Mouse (Mus musculus) forebrain, embryonic 10.5 days (tissue): Measurements from ENCODE around the gene Zfp697. TPM values are rescaled to one million over a fixed set of nuclear protein-coding genes. Genes with fewer than 3 reads are reported as not detected.
"Not testable (repeated sequence)": the region's sequence is repeated elsewhere in the genome, so short reads cannot be mapped to it uniquely, and the experiment has no call there.

Experiments
- DNase-seq: peaks from one replicate; pipeline ENCODE4 v3.0.0-alpha.2; 2017; ENCODE audit warnings: low spot score; ENCODE audit errors: extremely low spot score
- H3K27ac ChIP-seq: fragments of 300-500 bp; sonication (generic); 2 replicates; pipeline ENCODE4 v1.5.1; 2016; ENCODE audit warnings: mild to moderate bottlenecking
- H3K27me3 ChIP-seq: fragments of 300-500 bp; sonication (generic); 2 replicates; pipeline ENCODE4 v1.6.1; 2016; ENCODE audit warnings: mild to moderate bottlenecking; ENCODE audit not compliant: poor library complexity, severe bottlenecking
- H3K36me3 ChIP-seq: fragments of 300-500 bp; sonication (generic); replicated peaks from 2 replicates; pipeline ENCODE4 v1.6.1; 2016; ENCODE audit warnings: mild to moderate bottlenecking, moderate library complexity
- H3K4me1 ChIP-seq: fragments of 300-500 bp; sonication (generic); 2 replicates; pipeline ENCODE4 v1.6.1; 2016
- H3K4me3 ChIP-seq: fragments of 300-500 bp; sonication (generic); 2 replicates; pipeline ENCODE4 v1.5.1; 2016; ENCODE audit warnings: mild to moderate bottlenecking, moderate library complexity
- H3K9me3 ChIP-seq: fragments of 300-500 bp; sonication (generic); 2 replicates; pipeline ENCODE4 v1.6.1; 2016; ENCODE audit warnings: mild to moderate bottlenecking, moderate library complexity
- WGBS: fragments of 180-500 bp; shearing (Covaris S2); methylation state at CpG from one replicate; pipeline ENCODE4 v1.1.7; 2016; 5-methylcytosine and 5-hydroxymethylcytosine counted together
- polyA plus RNA-seq: library from polyadenylated mRNA; unstranded; fragments of >200 nt; fragmentation: Nextera tagmentation; extraction: Ambion mirVana; gene quantifications from 2 replicates; pipeline ENCODE4 v1.2.1, GENCODE M21; 2016

Zfp697 gene
- polyA plus RNA-seq, 1 experiment from 2014 or later: 7.1 TPM

GRCm38 (mm10) chr3:98724376-98724775, 342.1 kb downstream of the Zfp697 start, which contains the start of gene Hsd3b2:
Gene Hsd3b2, minus strand, starts transcription at chr3:98724543.
- H3K36me3 ChIP-seq: no peaks in the 10 kb centered on the region
- no peak within 1 kb of the TSS for H3K27ac ChIP-seq
- no peaks in the 10 kb centered on the region for H3K4me1 ChIP-seq
- 86% methylated on average over 1 of the region's 1 CpGs for WGBS
- no peaks in the 10 kb centered on the region for H3K9me3 ChIP-seq
- no peaks in the 10 kb centered on the region for H3K27me3 ChIP-seq
- DNase-seq: no peak
- H3K4me3 ChIP-seq: no peak within 1 kb of the TSS

- H3K27ac ChIP-seq: no peak overlapping the region
- WGBS: 88% methylated on average over 2 of the region's 2 CpGs
- H3K4me1 ChIP-seq: no peaks in the 10 kb centered on the region
- no peak for DNase-seq
- no peaks in the 10 kb centered on the region for H3K9me3 ChIP-seq
- no peaks in the 10 kb centered on the region for H3K27me3 ChIP-seq
- no peak overlapping the region for H3K4me3 ChIP-seq
- no peaks in the 10 kb centered on the region for H3K36me3 ChIP-seq
These were observed 344.0 kb downstream of the Zfp697 start for GRCm38 (mm10) chr3:98726281-98726680.

- Histone ChIP-seq H3K27me3 (no peaks in the 10 kb centered on the region), H3K9me3 (no peaks in the 10 kb centered on the region), H3K4me3 (no peak overlapping the region), H3K27ac (no peak overlapping the region), H3K4me1 (no peaks in the 10 kb centered on the region), H3K36me3 (no peaks in the 10 kb centered on the region)
- DNase-seq: no peak
- 89% methylated on average over 2 of the region's 2 CpGs for WGBS
These were observed 351.5 kb downstream of the Zfp697 start for GRCm38 (mm10) chr3:98733724-98734123.

- WGBS: 48% methylated on average over 4 of the region's 4 CpGs
- no peaks in the 10 kb centered on the region for H3K4me1 ChIP-seq
- no peaks in the 10 kb centered on the region for H3K9me3 ChIP-seq
- H3K4me3 ChIP-seq: no peak overlapping the region
- no peaks in the 10 kb centered on the region for H3K27me3 ChIP-seq
- H3K27ac ChIP-seq: no peak overlapping the region
- no peak for DNase-seq
- no peaks in the 10 kb centered on the region for H3K36me3 ChIP-seq
These were observed 352.1 kb downstream of the Zfp697 start for GRCm38 (mm10) chr3:98734340-98734739.

- H3K4me3 ChIP-seq, H3K27me3 ChIP-seq, H3K4me1 ChIP-seq, H3K27ac ChIP-seq, H3K9me3 ChIP-seq, DNase-seq, H3K36me3 ChIP-seq: not testable (repeated sequence)
- 64% methylated on average over 1 of the region's 1 CpGs for WGBS
These were observed 358.8 kb downstream of the Zfp697 start for GRCm38 (mm10) chr3:98741043-98741442.

GRCm38 (mm10) chr3:98752171-98752570, 369.9 kb downstream of the Zfp697 start:
- Histone ChIP-seq H3K36me3 (no peaks in the 10 kb centered on the region), H3K9me3 (no peaks in the 10 kb centered on the region), H3K27ac (no peak overlapping the region), H3K27me3 (no peaks in the 10 kb centered on the region), H3K4me3 (no peak overlapping the region), H3K4me1 (no peaks in the 10 kb centered on the region)
- WGBS: 82% methylated on average over 2 of the region's 2 CpGs
- DNase-seq: no peak

GRCm38 (mm10) chr3:98756836-98757235, 374.6 kb downstream of the Zfp697 start:
- Histone ChIP-seq H3K36me3 (no peaks in the 10 kb centered on the region), H3K4me3 (no peak overlapping the region), H3K27ac (no peak overlapping the region), H3K4me1 (no peaks in the 10 kb centered on the region), H3K27me3 (no peaks in the 10 kb centered on the region), H3K9me3 (no peaks in the 10 kb centered on the region)
- no peak for DNase-seq
- 86% methylated on average over 3 of the region's 3 CpGs for WGBS

GRCm38 (mm10) chr3:98764155-98764554, 381.9 kb downstream of the Zfp697 start:
- H3K4me3 ChIP-seq: no peak overlapping the region
- no peak for DNase-seq
- no peaks in the 10 kb centered on the region for H3K27me3 ChIP-seq
- no peaks in the 10 kb centered on the region for H3K9me3 ChIP-seq
- no peaks in the 10 kb centered on the region for H3K4me1 ChIP-seq
- no peaks in the 10 kb centered on the region for H3K36me3 ChIP-seq
- no peak overlapping the region for H3K27ac ChIP-seq

GRCm38 (mm10) chr3:98780921-98781320, 398.7 kb downstream of the Zfp697 start:
- H3K27ac ChIP-seq: no peak overlapping the region
- H3K27me3 ChIP-seq: no peaks in the 10 kb centered on the region
- H3K36me3 ChIP-seq: no peaks in the 10 kb centered on the region
- no peaks in the 10 kb centered on the region for H3K4me1 ChIP-seq
- H3K9me3 ChIP-seq: no peaks in the 10 kb centered on the region
- DNase-seq: no peak
- H3K4me3 ChIP-seq: no peak overlapping the region

GRCm38 (mm10) chr3:98782181-98782868, 400.1 kb downstream of the Zfp697 start:
- H3K9me3 ChIP-seq: no peaks in the 10 kb centered on the region
- H3K27ac ChIP-seq: no peak overlapping the region
- H3K4me3 ChIP-seq: no peak overlapping the region
- H3K36me3 ChIP-seq: no peaks in the 10 kb centered on the region
- H3K4me1 ChIP-seq: no peaks in the 10 kb centered on the region
- DNase-seq: no peak
- H3K27me3 ChIP-seq: no peaks in the 10 kb centered on the region

GRCm38 (mm10) chr3:98786551-98786950, 404.3 kb downstream of the Zfp697 start:
- WGBS: 70% methylated on average over 2 of the region's 2 CpGs
- no peaks in the 10 kb centered on the region for H3K4me1 ChIP-seq
- H3K27me3 ChIP-seq: no peaks in the 10 kb centered on the region
- no peak overlapping the region for H3K4me3 ChIP-seq
- no peak overlapping the region for H3K27ac ChIP-seq
- H3K36me3 ChIP-seq: no peaks in the 10 kb centered on the region
- H3K9me3 ChIP-seq: no peaks in the 10 kb centered on the region
- DNase-seq: no peak
